Mouse (Mus musculus) cerebellum, adult 9-10 months (tissue): Measurements from ENCODE around the gene Mamdc4.

ENCODE experiments used
- DNase-seq: peaks from one replicate; pipeline ENCODE4 v3.0.0; 2022

The Mamdc4 gene

DNA sequence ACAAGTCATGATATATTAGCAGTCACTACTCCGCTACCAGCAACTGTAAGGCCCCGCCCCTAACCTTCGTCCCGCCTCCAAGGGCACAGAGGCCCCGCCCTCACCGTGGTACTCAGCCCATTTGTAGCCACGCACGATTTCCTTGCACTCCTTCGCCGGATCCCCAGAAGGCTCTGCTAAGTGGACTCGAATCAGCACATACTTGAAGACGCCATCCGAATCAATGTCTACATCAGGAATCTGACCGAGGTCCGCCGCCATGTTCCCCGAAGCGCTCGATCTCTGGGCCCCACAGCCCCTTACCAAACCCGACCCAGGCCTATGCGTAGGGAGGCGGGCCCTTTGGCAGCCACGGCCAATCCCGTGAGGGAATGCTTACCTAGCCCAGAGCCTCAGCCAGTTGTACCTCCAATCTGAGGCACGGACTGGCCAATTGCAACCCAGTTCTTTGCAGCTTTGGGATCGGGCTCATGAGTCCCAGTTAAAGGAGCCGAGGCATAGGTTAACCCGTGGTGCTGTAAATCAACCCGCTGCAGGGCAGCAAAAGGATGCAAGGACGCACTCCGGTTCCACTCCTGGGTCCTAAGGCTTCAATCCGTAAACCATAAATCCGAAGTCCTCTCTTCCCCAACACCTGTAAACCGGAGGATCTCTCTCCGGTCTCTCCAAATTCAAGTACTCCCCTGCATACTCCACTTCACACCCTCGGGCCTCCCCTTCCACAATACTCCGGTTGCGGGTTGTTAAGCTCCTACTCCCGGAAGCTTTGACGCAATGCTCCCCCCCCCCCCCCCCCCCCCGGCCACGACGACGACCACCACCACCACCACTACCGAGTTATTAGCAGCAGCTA, at the start of gene Mamdc4, which contains the start of gene Phpt1:
Gene Mamdc4, minus strand, starts transcription at position 267 of the 853 bp plus-strand sequence.
Gene Phpt1, minus strand, starts transcription at position 646 of the 853 bp plus-strand sequence.
- peak; percentile 97 for DNase-seq

DNA sequence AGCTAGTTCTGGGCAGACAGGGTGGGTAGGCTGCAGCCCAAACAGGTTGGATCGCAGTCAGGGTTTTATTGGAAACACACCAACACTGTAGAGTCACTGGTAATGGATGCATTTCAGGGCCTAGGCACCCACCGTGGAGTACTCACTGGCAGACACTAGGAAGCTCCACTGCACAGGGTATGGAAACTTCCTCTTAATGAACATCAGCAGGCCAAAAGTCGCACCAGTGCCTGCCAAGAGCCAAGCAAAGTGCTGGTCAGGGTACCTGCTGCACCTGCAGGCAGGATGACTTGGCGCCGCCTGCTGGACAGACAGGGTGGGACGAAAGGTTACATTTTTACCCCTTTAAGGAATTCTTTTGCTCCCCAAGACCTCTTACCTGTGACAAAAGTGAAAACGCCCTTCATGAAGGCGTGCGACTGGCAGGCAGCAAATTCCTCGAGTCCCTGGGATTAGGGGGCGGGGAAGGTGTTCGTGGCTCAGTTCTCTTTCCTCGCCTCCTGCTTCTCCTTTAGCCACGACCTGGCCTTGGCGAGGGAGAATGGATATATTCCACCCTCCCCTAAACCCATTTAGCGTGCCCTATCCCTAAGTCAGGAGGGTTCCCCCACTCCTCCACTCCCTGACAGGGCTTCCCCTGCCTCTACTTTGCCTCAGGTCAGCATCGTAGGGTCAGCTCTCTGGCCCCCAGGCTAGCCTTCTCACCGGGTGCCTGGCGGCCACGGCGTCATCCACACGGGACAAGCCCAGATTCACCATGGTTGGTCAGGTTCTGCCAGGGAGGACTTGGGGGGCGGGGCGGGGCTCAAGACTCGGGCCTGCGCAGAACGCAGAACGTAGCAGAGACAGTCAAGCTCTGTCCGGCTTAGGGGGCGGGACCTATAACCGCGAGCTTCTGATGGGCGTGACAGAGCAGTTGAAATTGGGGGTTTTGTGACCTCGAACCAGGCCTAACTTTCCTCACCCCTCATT, 46.9 kb upstream of the Mamdc4 start, which contains the start of gene Tmem141:
Gene Tmem141, minus strand, starts transcription at position 777 of the 972 bp plus-strand sequence.
- DNase-seq = peak; percentile 94

DNA sequence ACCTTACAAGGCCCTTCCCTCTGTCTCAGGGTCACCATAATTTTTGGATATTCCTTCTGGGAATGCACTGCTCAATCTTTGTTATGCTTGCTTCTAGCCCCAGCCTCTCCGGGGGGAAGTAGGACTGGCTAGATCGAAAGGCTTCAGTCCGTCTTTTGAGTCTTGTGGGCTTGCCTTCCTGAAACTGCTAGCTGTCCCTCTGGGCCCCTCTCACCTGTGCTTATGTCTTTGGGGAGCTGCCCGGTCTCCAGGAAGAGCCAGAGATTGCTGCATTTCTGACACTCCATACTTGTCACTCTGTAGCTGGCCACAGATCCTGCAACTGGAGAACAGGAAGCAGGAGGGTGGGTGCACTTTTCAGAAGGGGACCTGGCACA, 46.2 kb upstream of the Mamdc4 start:
- DNase-seq = no peak

DNA sequence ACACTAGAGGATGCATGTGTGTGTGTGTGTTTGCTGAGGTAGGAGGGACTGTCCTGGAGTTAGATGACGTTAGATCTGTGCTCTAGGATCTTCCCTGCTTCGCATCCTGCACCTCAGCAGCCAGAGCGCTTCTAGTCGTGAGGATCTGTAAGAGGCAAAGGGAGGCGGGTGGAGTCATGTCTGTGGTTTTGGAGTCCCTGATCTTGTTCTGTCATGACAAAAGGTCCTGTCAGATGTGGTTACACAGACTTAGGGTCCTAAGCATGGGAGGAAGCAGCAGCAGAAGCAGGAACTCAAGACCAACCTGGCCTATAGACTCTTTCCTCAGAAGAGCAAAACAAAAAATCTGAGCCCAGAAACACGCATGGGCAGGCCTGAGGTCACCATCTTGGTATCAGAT, 45.7 kb upstream of the Mamdc4 start:
- DNase-seq = peak; percentile 13

DNA sequence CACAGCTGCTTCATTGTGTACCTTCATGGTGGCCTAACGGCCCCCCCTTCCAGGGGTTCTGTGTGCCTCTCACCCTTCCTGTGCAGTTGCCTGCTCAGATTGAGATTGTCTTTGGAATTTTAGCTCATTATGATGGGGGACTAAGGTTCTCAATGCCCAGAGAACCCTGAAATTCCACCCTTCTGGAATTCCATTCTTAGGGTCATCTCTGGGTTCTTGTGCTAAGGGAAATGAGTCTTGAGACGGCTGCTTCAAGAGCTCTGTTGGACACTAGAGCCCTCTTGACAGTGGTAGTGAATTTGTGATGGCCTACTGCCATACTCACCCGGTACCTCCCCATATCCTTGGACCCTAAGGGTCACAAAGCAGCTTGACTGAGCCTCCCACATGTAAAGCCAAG, 42.9 kb upstream of the Mamdc4 start, which contains the start of gene Ccdc183:
Gene Ccdc183, minus strand, starts transcription at position 101 of the 400 bp plus-strand sequence.
- peak; percentile 5 for DNase-seq

DNA sequence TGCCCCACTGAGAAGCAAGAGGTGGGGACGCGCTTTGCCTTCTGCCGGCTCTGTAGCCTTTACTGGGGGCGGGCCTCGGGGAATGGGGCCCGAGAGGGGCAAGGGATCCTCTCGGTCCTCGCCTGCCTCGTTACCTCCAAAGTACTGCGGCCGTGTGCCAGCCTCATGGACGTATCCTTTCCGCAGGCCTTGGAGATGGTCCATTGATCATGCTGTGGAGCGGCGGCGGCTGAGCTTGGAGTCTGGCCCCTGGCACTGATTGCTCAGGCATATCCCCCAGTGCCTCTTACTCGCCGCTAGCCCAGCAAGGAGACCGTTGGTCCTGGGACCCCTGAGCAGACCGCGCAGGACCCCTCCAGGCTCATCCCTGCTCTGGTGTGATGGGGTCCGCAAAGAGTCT, 41.8 kb upstream of the Mamdc4 start:
- DNase-seq = peak; percentile 5

DNA sequence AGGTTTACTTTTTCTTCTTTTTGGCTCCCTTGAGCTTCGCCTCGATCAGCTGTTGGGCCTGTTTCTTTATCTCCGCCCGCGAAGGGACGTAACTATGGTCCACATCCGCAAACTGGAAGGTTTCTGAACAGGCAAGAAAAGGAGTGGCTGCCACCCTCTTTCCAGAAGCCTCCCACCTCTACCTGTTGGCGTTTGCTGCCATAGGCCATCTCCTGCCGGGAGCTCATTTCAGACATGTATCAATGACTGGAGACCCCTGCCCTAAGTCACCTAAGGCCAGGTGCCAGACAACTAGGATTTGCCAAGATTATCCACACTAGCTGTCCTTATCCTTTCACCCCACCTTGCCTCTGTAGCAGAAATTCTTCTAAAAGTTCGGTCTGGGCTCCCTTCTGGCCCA, 34.0 kb upstream of the Mamdc4 start:
- no peak for DNase-seq

DNA sequence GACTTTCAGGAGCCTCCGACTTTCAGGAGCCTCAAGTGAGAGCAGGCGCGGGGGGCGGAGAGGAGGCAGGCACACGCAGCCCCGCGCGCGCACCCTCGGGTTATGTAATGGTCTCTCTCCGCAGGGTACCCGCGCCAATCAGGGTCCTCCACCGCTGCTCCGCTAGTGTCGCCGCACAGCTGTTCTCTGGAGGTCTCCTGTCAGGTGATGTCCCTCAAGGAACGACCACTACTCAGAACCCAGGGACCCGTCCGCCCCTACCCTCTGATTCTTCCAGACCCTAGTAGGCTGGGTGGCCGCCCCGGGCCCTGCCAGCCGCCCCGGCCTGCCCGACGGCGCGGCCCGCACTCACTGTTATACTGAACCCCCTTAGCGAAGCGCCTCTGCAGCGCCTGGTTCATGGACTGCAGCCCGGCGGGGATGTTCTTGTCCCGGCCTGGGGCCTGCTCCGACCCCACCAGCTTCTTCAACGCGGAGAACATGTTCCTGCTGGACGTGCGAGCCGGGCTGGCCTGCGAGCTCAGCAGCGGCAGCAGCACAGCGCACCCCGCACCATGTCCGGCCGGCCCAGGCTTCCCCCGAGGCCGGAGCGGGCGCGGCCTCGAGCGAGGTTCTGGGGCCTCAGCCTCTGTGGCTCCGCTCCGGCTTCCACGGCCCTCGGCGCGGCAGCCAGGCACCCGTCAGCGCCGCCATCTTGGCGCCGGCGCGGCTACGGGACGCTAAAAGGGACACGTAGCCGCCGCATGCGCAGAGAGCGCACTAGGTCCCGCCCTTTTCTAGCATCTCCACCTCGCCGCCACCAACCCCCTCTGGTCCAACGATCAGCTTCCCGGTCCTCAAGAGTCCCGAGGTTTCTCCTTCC, 33.3 kb upstream of the Mamdc4 start, which contains the start of gene Rabl6:
Gene Rabl6, minus strand, starts transcription at position 761 of the 862 bp plus-strand sequence.
- peak; percentile 90 for DNase-seq

DNA sequence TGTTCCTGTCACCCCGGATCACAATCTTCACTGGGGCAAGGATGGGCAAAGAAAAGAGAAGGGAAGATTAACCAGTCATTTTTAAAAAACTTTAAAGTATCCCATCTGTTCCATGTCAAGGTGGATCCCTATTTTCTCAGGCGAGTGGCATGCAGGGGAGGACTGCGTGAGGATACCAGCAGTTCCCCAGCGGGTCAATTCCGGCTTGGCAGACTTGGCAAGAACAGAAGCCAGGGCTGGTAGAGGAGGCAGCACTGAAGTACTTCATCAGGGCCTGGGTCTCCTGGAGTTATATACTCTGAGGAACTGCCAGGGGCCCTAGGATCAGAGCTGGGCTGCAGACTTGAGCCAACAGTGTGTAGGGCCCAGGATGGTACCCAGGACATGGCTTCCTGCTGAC, 27.9 kb upstream of the Mamdc4 start:
- DNase-seq = no peak

DNA sequence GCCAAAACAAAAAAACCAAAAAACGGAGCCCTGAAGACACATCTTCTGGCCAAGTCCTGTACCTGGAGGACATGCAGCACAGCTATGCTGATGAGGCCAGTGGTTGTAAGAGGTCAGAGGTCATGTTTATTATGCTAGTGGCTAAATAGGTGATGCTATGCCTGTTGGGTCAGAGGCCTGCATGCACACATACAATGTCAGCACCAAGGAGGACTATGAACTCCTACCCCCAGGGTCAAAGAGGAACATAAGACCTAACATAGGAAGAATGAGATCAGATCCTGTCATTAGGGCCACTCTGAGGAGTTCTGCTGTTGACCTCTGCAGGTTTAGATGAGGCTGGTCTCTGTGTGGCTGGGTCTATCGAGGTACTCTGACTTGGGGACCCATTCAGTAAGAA, 25.4 kb upstream of the Mamdc4 start:
- DNase-seq = no peak

DNA sequence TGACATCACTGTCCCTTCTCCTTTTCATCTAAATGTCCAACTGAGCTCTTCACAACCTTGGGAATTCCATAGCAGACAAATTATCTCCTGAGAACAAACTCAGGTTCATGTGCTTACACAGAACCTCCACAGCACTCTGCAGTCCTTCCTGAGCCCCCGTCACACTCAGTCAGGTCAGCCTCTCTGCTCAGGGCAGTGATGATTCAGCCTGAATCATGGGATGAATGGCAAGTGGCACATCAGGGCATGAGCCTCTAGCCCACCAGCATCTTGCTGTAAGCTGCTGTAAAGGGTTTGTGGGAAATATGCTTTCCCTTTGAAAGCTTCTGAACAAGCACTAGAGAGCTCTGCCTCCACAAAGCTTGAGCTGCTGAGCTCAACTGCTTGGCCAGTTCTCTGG, 24.1 kb upstream of the Mamdc4 start:
- no peak for DNase-seq

DNA sequence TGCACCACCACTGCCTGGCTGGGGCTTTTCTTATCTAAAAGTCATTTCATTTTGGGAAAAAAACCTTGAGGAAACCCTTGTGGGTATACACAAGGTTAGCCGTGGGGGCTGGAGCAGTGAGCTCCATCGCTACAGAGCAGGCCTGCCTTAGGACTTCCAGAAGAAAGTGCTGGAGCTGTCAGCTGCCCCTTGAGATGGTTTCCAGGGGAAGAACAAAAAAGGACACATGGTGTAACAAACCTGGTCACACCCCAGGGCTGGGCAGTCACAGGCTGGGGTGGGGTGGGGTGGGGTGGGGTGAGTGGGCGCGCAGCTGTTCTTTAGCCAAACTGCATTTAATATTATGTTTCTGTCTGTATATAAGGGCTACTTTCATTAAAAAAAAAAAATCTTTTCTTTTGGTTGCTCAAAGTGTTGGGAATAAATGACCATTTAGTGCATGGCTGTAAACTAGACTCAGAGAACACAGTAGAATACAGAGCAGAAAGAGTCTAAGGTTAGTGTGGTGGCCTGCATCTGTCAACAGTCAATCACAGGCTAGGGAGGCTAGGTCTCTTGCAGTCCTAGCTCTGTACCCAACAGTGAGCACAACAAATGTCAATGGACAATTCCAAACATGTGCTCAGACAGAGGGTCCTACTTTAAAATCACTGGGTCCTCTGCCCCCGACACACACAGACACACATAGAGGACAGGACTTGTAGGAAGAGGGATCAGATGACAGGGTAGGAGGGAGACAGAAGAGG, 22.3 kb upstream of the Mamdc4 start:
- DNase-seq = no peak

DNA sequence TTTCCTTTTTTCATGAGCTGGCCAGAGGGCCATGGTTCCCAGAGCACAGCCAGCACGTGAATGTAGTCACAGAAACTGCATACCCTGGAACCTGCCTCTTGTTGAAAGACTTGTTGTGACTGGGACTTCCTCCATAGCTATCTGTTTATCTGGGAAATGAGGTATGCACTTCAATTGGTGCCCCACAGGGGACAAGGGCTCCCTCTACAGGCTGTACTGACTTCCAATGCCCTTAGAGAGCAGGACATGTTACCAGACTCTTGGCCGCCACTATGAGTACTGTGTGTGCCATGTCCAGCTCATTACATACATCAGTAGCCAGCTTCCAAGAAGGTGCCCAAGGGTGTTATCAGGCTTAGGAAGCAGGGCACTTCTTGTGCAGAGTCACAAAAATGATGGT, 17.2 kb upstream of the Mamdc4 start:
- no peak for DNase-seq

DNA sequence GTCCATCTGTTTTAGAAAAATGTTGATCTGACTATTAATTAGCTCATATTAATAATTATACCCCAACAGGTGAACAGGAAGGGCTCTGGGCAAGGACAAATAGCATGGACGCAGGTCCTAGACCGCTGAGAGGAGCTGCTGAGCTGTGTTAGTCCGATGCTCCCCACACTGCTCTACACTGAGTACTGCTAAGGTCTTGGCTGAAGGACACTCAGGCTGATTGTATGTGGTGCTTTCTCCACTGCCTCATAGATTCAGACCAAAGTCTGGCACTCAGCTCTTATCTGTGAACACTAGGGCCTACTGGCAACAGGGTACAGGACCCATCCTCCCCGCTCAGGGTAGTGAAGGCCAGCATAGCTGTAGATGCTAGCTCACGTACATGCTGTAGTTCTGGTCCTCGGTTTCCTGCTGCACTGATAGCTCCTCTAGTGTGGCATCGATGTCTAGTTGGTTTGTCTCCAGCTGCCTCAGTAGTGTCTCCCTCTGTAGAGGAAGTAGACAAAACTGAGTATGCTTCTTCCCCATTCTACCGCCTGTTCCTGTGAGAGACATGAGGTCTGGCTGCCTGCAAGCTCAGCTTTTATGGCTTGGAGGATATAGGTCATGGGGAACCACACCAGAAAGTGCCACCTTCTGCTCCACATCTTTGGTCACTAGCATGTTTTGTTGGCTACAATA, 13.7 kb upstream of the Mamdc4 start:
- DNase-seq = no peak

DNA sequence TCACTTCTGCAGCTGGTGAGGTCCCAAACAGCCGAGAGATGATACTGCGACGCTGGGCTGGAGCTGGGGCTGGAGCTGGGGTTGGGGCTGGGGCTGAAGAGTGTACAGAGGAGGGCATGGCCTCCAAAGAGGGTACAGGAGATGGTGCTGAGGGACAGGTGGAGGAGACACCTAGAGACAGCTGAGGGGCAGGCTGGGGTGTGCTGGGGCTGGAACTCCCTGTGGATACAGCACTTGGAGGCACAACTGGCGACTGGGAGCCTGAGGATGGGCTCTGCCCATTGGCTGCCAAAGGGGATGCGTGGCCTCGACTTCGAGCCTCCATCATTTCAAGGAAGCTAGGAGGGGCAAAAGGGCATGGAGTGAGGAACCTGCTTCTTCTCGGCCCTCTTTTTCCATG, 12.6 kb upstream of the Mamdc4 start:
- DNase-seq = no peak

DNA sequence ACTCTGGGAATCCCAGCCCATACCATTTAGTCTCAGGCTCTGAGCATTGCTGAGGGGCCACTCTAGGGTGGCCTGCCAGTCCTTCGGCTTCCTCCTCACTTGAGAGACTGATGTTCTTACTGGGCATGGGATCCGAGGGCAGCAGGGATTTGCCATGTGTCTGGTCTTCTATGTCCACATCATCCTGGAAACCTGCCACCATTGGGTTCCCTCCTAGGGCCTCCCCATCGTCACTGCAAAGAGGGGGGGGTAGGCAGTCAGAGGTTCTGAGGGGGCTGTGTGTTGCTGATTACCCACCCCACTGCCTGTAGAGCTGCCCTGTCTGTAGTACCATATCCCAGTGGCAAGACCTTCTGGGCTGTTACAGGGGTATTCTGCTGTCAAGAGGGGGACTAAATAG, 11.0 kb upstream of the Mamdc4 start:
- DNase-seq = no peak

DNA sequence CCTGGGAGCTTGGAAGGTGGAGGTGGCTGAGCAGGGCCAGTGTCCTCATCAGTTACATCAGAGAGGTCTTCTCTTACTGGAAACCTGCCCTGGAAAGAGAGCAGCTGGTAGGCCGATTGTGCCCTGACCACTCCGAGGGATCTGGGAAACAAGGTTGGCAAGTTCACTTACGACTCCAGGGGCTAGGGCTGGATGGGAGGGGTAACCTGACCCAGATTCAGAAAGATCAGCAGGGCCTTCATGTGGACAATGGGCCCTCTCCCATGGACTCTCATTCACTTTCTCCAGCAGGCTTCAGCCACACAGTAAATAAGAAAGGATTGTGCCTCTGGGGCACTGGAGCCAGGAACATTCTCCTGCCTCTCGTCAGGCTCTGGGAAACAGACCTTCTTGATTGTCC, 10.2 kb upstream of the Mamdc4 start:
- no peak for DNase-seq

DNA sequence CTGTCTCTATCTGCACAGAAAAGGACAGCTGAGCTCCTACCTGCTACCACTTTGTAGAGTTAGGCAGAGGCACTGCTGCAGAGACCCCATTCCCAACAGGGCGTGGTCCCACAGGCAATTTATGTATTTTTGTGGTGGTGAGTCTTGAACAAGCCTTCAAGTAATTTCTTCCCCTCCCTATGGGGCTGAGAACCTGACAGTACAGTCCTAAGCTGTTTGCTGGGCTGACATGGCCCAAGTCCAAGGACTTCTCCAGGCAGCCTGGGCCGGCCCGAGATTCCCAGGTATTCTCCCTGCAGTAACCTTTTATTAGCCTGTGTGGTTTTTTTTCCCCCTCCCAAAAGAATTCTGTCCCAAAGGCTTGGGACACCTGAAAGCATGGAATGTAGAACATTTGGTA, 9.5 kb upstream of the Mamdc4 start:
- DNase-seq = no peak

DNA sequence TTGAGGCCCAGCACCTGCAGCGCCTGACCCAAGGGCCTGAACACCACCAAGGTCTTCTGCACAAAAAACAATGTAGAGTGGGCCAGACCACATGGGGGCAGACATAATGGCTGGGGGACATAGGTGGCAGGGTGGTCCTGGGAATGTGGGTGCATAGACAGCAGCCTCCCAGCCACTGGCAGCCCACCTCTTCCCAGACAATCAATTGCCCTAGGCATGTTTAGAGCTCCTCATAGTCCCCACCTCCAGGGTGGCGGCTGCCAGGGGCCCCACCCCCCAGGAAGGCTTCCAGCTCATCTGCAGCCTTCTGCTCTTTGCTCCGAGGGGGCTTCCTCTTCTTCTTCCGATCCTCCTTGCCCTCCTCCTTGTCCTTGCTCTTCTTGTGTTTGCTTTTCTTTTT, 8.9 kb upstream of the Mamdc4 start:
- no peak for DNase-seq

DNA sequence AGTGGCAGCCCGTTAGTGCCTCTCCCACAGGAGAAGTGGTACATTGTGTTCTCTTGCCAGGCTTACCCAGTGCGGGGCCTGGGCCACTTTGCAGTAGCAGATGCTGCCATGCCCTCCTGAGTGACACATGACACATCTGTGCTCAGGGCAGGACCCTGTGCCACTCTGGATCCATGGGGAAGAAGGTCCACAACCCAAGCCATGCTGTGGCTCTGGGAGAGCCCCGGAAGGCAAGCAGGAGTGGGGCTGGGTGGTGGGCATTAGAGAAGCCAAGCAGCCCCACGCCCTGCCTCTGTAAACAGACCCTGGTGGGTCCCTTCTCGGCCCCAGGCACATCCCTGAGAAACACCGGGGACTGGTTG, 8.5 kb upstream of the Mamdc4 start:
- DNase-seq = no peak

DNA sequence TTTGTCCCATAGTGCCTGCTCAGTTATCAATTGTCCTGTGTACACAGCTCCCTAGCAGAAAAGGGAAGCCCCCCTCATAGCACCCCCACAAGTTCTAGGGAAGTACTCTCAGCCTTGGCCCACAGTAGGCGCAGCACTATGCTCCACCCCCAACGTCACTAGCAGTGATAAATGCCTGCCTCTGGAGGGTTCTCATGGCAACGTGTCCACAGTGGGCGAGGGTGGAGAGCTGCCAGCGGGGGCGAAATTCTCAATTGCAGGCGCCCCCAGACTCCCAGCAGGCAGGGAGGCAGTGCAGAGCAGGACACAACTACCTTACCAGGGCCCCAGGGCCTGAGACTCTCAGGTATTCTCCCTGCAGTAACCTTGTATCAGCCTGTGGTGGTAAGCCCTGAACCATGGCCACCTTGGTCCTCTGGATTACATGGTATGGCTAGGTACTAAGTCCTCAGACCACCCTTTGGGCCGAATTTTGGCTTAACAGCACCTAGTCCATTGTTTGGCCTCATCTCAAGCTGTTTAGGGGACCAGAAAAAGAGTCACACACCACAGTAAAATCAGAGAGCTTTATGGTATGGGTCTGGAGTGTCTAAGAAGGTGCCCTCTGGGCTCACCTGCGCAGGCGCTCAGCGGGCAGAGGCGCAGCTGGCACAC, 7.9 kb upstream of the Mamdc4 start:
- DNase-seq = peak; percentile 78
